Mouse (Mus musculus) E14TG2a.4 (cell line): ENCODE measurements at regions not wholly inside any gene's neighbourhood (a gene's known extent, or its start where the extent isn't known, plus 50 kb on each side); places are given as distances from the start of the nearest gene placed in this dataset.

Experiments used
- CTCF ChIP-seq: conservative IDR thresholded peaks from 2 replicates; pipeline ENCODE4 v1.5.1; 2014; ENCODE audit warnings: low read length
- POU5F1 ChIP-seq: IDR thresholded peaks from 2 replicates; pipeline ENCODE4 v1.6.1; 2014; ENCODE audit warnings: low read length, borderline replicate concordance

DNA sequence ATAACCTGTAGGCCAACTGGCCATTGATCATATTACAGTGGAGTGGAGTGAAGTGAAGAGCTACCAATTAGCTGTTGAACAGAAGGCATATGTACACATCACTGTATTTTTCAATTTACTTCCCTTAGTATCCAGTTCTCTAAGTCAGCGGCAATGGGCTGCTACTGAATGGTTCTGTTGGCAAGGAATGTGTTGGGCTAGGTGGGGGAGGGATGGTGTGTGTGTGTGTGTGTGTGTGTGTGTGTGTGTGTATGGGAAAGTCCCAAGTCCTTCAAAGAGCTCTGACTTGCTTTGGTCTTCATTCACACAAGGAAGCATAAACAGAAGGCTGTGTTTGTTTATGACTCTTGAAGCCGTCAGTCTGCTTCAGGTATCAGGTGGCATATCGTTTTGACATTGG is 213.0 kb upstream of the Krr1 start:
- no peak for TF ChIP-seq CTCF
- no peak for TF ChIP-seq POU5F1
